Comparison of ENCODE assay signal across 11 mouse cellular contexts in the genomic region with DNA sequence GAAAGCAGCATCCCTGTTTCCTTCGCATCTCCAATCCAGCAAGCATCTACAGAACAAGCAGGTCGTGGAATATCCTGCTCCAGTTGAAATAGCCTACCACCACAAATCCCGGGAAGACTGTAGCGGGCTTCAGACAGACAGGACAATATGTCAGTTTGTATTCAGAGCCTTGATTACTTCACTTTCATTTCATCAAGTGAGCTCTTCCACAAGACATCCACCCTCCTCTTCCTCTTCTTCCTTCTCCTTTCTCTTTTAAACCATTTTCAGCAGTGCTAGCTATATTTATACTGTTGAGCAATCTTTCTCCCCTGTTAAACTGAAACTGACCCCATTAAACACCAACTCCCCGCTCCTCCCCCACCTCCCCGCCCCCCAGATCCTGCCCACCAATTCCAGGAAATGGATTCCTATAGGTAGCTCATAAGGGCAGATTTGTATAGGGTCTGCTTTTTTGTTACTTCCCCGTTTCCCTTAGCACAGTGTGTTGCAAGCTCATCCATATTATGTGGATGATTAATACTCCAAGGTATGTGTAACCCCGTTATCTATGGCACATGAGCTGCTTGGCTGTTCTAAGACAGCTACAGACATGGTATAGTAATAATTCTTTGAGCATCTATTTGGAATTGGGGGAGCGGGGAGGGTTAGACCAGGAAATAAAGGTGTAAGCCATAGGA. TPM values are rescaled to one million over a fixed set of nuclear protein-coding genes. Genes with fewer than 3 reads are reported as not detected.
DNase-seq lines count a peak whose midpoint lies in the region; ATAC-seq and TF ChIP-seq lines count a peak whose summit lies in the region.
"Had no signal": no experiment of that assay in that cellular context is flagged by ENCODE, and none has a peak within 500 bp of the region (broad histone marks: within the 10 kb centered on the region; RNA-seq: fewer than 3 reads in every experiment).

No protein-coding gene starts in this region.

- no peak for TF ChIP-seq CTCF in heart, postnatal 0 days (IDR thresholded peaks at IDR 0.05; ENCODE audit: low read depth)
- no peak for TF ChIP-seq CTCF in thymus, adult 2 months (IDR thresholded peaks at IDR 0.05; ENCODE audit: borderline replicate concordance, control insufficient read depth, extremely low read depth, insufficient read depth, low read length, poor library complexity)
- TF ChIP-seq CTCF in stomach, postnatal 0 days (IDR thresholded peaks at IDR 0.05; ENCODE audit: low read depth): no peak

- WGBS in heart, postnatal 0 days: 65% methylated on average over 9 of the region's 9 CpGs
- 34% methylated on average over 9 of the region's 9 CpGs for WGBS in thymus, adult 2 months
- WGBS in liver, embryonic 11.5 days: 58% methylated on average over 9 of the region's 9 CpGs
- WGBS in stomach, postnatal 0 days: 62% methylated on average over 9 of the region's 9 CpGs

- peak overlapping the region; percentile 54 for H3K4me2 ChIP-seq in heart, postnatal 0 days (ENCODE audit: low read depth, low read length)
- H3K4me2 ChIP-seq in liver, embryonic 11.5 days: peak overlapping the region; percentile 62
- peak overlapping the region; percentile 42 for H3K4me2 ChIP-seq in stomach, postnatal 0 days (replicated peaks; ENCODE audit: low read depth)

- H3K4me3 ChIP-seq in heart, postnatal 0 days (ENCODE audit: low read depth, low read length): peak overlapping the region; percentile 23
- H3K4me3 ChIP-seq in thymus, adult 2 months (ENCODE audit: control insufficient read depth, insufficient read depth, low read length): peak overlapping the region; percentile 20; the same call in 1 of the 2 replicates
- peak overlapping the region; percentile 32 for H3K4me3 ChIP-seq in liver, embryonic 11.5 days (ENCODE audit: low read depth, low read length)
- H3K4me3 ChIP-seq in stomach, postnatal 0 days (ENCODE audit: low read depth, low read length): peak overlapping the region; percentile 12; the same call in 1 of the 2 replicates
- H3K4me3 ChIP-seq: forebrain, embryonic 10.5 days had no signal

- H3K9me3 ChIP-seq in heart, postnatal 0 days (replicated peaks; ENCODE audit: control insufficient read depth, low read length): no peaks in the 10 kb centered on the region
- H3K9me3 ChIP-seq in liver, embryonic 11.5 days (ENCODE audit: control insufficient read depth, low read length): no peaks in the 10 kb centered on the region
- no peaks in the 10 kb centered on the region for H3K9me3 ChIP-seq in stomach, postnatal 0 days (ENCODE audit: control insufficient read depth, low read length)

- peak overlapping the region; percentile 30; the same call in 1 of the 2 replicates for H3K27ac ChIP-seq in heart, postnatal 0 days (ENCODE audit: low read depth)
- no peak overlapping the region for H3K27ac ChIP-seq in thymus, adult 2 months (ENCODE audit: control insufficient read depth, insufficient read depth, low read length)
- no peak overlapping the region for H3K27ac ChIP-seq in liver, embryonic 11.5 days (ENCODE audit: low read depth, low read length)
- H3K27ac ChIP-seq in stomach, postnatal 0 days (replicated peaks): no peak overlapping the region
- H3K27ac ChIP-seq: forebrain, embryonic 10.5 days had no signal

- H3K9ac ChIP-seq in heart, postnatal 0 days (replicated peaks; ENCODE audit: low read depth, low read length): no peak overlapping the region
- no peak overlapping the region for H3K9ac ChIP-seq in liver, embryonic 11.5 days (ENCODE audit: low read depth, low read length)
- no peak overlapping the region; the same call in 1 of the 2 replicates for H3K9ac ChIP-seq in stomach, postnatal 0 days (ENCODE audit: low read length)

- 0 out of 2 replicates have a peak, but pooled peaks cover 3% of the 10 kb centered on the region for H3K27me3 ChIP-seq in heart, postnatal 0 days (ENCODE audit: control insufficient read depth, insufficient read depth, low read length)
- H3K27me3 ChIP-seq in thymus, adult 2 months (ENCODE audit: control insufficient read depth, insufficient read depth, low read length): 0 out of 2 replicates have a peak, but pooled peaks cover 2% of the 10 kb centered on the region
- H3K27me3 ChIP-seq in liver, embryonic 11.5 days (replicated peaks; ENCODE audit: control insufficient read depth, insufficient read depth, low read length): no peaks in the 10 kb centered on the region
- H3K27me3 ChIP-seq in stomach, postnatal 0 days (ENCODE audit: control insufficient read depth, insufficient read depth, low read length): no peaks in the 10 kb centered on the region

- no peak for TF ChIP-seq POLR2A in thymus, adult 2 months (IDR thresholded peaks at IDR 0.05; ENCODE audit: control insufficient read depth, extremely low read depth, insufficient read depth, low read length, poor library complexity)

- no peak for ATAC-seq in heart, postnatal 0 days (ENCODE audit: insufficient read depth, low read depth)
- ATAC-seq in liver, embryonic 11.5 days (replicated peaks; ENCODE audit: low FRiP score): no peak
- no peak for ATAC-seq in stomach, postnatal 0 days (ENCODE audit: low FRiP score, low TSS enrichment)
- ATAC-seq: inflammation-experienced regulatory T-cells, adult 6 months had no signal

- no peak for DNase-seq in heart, postnatal 0 days (ENCODE audit: low spot score)
- no peak for DNase-seq in heart, postnatal 36 days
- DNase-seq in thymus, adult 2 months: no peak
- no peak for DNase-seq in thymus, postnatal 14 days
- no peak for DNase-seq in liver, embryonic 11.5 days (ENCODE audit: low spot score)
- no peak for DNase-seq in stomach, postnatal 0 days (ENCODE audit: low spot score)
- DNase-seq in thymus, postnatal 4 days: no peak
- DNase-seq in embryo, embryonic 11 days: no peak
- DNase-seq: right cerebral cortex, adult 18-20 months had no signal

- intact Hi-C loops in heart, postnatal 36 days (cut with DNase I): loop anchor here (10.0 kb wide), 1 partner anchor 156 kb away; no protein-coding TSS in a partner anchor

- H3K4me1 ChIP-seq in heart, postnatal 0 days (ENCODE audit: control insufficient read depth, insufficient read depth): no peaks in the 10 kb centered on the region
- H3K4me1 ChIP-seq in thymus, adult 2 months (replicated peaks; ENCODE audit: control insufficient read depth, insufficient read depth, low read length): peaks cover 7% of the 10 kb centered on the region; the same call in 1 of the 2 replicates
- H3K4me1 ChIP-seq in liver, embryonic 11.5 days (replicated peaks; ENCODE audit: control insufficient read depth, insufficient read depth, low read length): peaks cover 8% of the 10 kb centered on the region
- H3K4me1 ChIP-seq in stomach, postnatal 0 days (replicated peaks; ENCODE audit: control insufficient read depth, insufficient read depth): no peaks in the 10 kb centered on the region

- H3K36me3 ChIP-seq in heart, postnatal 0 days (replicated peaks; ENCODE audit: control insufficient read depth, insufficient read depth, low read length): no peaks in the 10 kb centered on the region
- no peaks in the 10 kb centered on the region for H3K36me3 ChIP-seq in thymus, adult 2 months (ENCODE audit: control insufficient read depth, insufficient read depth, low read length)
- no peaks in the 10 kb centered on the region for H3K36me3 ChIP-seq in liver, embryonic 11.5 days (ENCODE audit: control insufficient read depth, insufficient read depth, low read length)
- no peaks in the 10 kb centered on the region for H3K36me3 ChIP-seq in stomach, postnatal 0 days (ENCODE audit: control insufficient read depth, insufficient read depth, low read length)
- H3K36me3 ChIP-seq: forebrain, embryonic 10.5 days had no signal

- no peak for TF ChIP-seq EP300 in heart, postnatal 0 days (IDR thresholded peaks at IDR 0.05; ENCODE audit: low read depth)
- no peak for TF ChIP-seq EP300 in stomach, postnatal 0 days (optimal IDR thresholded peaks at IDR 0.05)

RNA-seq across cellular contexts. Expression of a gene that starts 33.0 kb away (rescaled TPM):
- total RNA-seq in heart, postnatal 0 days (2014; rRNA removed; ENCODE audit: low replicate concordance): 32.0 and 39.1 TPM in 2 replicates
- polyA plus RNA-seq in heart, postnatal 0 days (2015; fragmentation: Nextera tagmentation; extraction: Ambion mirVana): 11.8 and 12.3 TPM in 2 replicates
- total RNA-seq in heart, postnatal 36 days (2021): 10 to 100 TPM; 61.4 to 87.8 TPM
- 2.0 TPM in 2 replicates for polyA plus RNA-seq in thymus, adult 2 months (2012; rRNA removed)
- polyA plus RNA-seq in liver, embryonic 11.5 days (2014; fragmentation: Nextera tagmentation; extraction: Ambion mirVana): 11.2 and 11.5 TPM in 2 replicates
- 3.9 and 4.3 TPM in 2 replicates for polyA plus RNA-seq in stomach, postnatal 0 days (2015; fragmentation: Nextera tagmentation; extraction: Ambion mirVana)
- polyA plus RNA-seq: inflammation-experienced regulatory T-cells, adult 6 months had no signal
